Mouse (Mus musculus): ENCODE measurements at regions not wholly inside any gene's neighbourhood (a gene's known extent, or its start where the extent isn't known, plus 50 kb on each side); places are given as distances from the start of the nearest gene placed in this dataset.

- H3K4me1 ChIP-seq (ENCODE audit: control insufficient read depth, low read depth, low read length): no peaks in the 10 kb centered on the region
- no peak for ATAC-seq (ENCODE audit: low read depth)
Measured at GRCm38 (mm10) chr13:30067581-30068375, 68.5 kb upstream of the Mboat1 start.

GRCm38 (mm10) chr13:30065520-30065919 lies 70.8 kb upstream of the Mboat1 start:
- no peaks in the 10 kb centered on the region for H3K4me1 ChIP-seq (ENCODE audit: control insufficient read depth, low read depth, low read length)
- H3K27ac ChIP-seq (ENCODE audit: low read length): no peak overlapping the region
- no peaks in the 10 kb centered on the region for H3K9me3 ChIP-seq (replicated peaks; ENCODE audit: control insufficient read depth, low read length)
- no peak overlapping the region for H3K4me2 ChIP-seq (ENCODE audit: low read depth, low read length)
- ATAC-seq (ENCODE audit: low read depth): no peak
- no peaks in the 10 kb centered on the region for H3K36me3 ChIP-seq (ENCODE audit: control insufficient read depth, insufficient read depth)
- WGBS (ENCODE audit: insufficient replicate concordance): 53% methylated on average over 8 of the region's 8 CpGs
- H3K27me3 ChIP-seq (ENCODE audit: control insufficient read depth, insufficient read depth, low read depth, low read length): no peaks in the 10 kb centered on the region
- no peak overlapping the region for H3K9ac ChIP-seq (ENCODE audit: low read depth, low read length)
- no peak overlapping the region for H3K4me3 ChIP-seq (ENCODE audit: low read depth, low read length)

More at GRCm38 (mm10) chr13:30067581-30068375, 68.5 kb upstream of the Mboat1 start:
- no peak overlapping the region for H3K27ac ChIP-seq (ENCODE audit: low read length)
- H3K4me3 ChIP-seq (ENCODE audit: low read depth, low read length): no peak overlapping the region
- 51% methylated on average over 6 of the region's 6 CpGs for WGBS (ENCODE audit: insufficient replicate concordance)
- no peaks in the 10 kb centered on the region for H3K9me3 ChIP-seq (replicated peaks; ENCODE audit: control insufficient read depth, low read length)
- no peaks in the 10 kb centered on the region for H3K27me3 ChIP-seq (ENCODE audit: control insufficient read depth, insufficient read depth, low read depth, low read length)
- no peaks in the 10 kb centered on the region for H3K36me3 ChIP-seq (ENCODE audit: control insufficient read depth, insufficient read depth)
- H3K4me2 ChIP-seq (ENCODE audit: low read depth, low read length): no peak overlapping the region
- H3K9ac ChIP-seq (ENCODE audit: low read depth, low read length): no peak overlapping the region

GRCm38 (mm10) chr13:30063741-30064140 lies 72.5 kb upstream of the Mboat1 start:
- Histone ChIP-seq H3K9me3 (replicated peaks; ENCODE audit: control insufficient read depth, low read length) (no peaks in the 10 kb centered on the region), H3K27me3 (ENCODE audit: control insufficient read depth, insufficient read depth, low read depth, low read length) (no peaks in the 10 kb centered on the region), H3K36me3 (ENCODE audit: control insufficient read depth, insufficient read depth) (no peaks in the 10 kb centered on the region), H3K4me2 (ENCODE audit: low read depth, low read length) (no peak overlapping the region), H3K4me3 (ENCODE audit: low read depth, low read length) (no peak overlapping the region), H3K9ac (ENCODE audit: low read depth, low read length) (no peak overlapping the region), H3K27ac (ENCODE audit: low read length) (no peak overlapping the region), H3K4me1 (ENCODE audit: control insufficient read depth, low read depth, low read length) (no peaks in the 10 kb centered on the region)
- WGBS (ENCODE audit: insufficient replicate concordance): 64% methylated on average over 3 of the region's 3 CpGs
- ATAC-seq (ENCODE audit: low read depth): no peak

GRCm38 (mm10) chr13:30062285-30062684 lies 74.0 kb upstream of the Mboat1 start:
- Histone ChIP-seq H3K27ac (ENCODE audit: low read length) (no peak overlapping the region), H3K4me2 (ENCODE audit: low read depth, low read length) (no peak overlapping the region), H3K4me3 (ENCODE audit: low read depth, low read length) (no peak overlapping the region), H3K27me3 (ENCODE audit: control insufficient read depth, insufficient read depth, low read depth, low read length) (no peaks in the 10 kb centered on the region), H3K4me1 (ENCODE audit: control insufficient read depth, low read depth, low read length) (no peaks in the 10 kb centered on the region), H3K9me3 (replicated peaks; ENCODE audit: control insufficient read depth, low read length) (no peaks in the 10 kb centered on the region), H3K36me3 (ENCODE audit: control insufficient read depth, insufficient read depth) (no peaks in the 10 kb centered on the region), H3K9ac (ENCODE audit: low read depth, low read length) (no peak overlapping the region)
- 61% methylated on average over 4 of the region's 4 CpGs for WGBS (ENCODE audit: insufficient replicate concordance)
- ATAC-seq (ENCODE audit: low read depth): no peak

- no peak overlapping the region for H3K27ac ChIP-seq (ENCODE audit: low read length)
Measured at GRCm38 (mm10) chr13:30055141-30055645, 69.3 kb upstream of the E2f3 start.

GRCm38 (mm10) chr13:30051891-30052550 lies 66.2 kb upstream of the E2f3 start:
- no peak overlapping the region for H3K4me2 ChIP-seq (ENCODE audit: low read depth, low read length)
- WGBS (ENCODE audit: insufficient replicate concordance): 64% methylated on average over 16 of the region's 16 CpGs

More at GRCm38 (mm10) chr13:30055141-30055645, 69.3 kb upstream of the E2f3 start:
- Histone ChIP-seq H3K9me3 (replicated peaks; ENCODE audit: control insufficient read depth, low read length) (no peaks in the 10 kb centered on the region), H3K4me3 (ENCODE audit: low read depth, low read length) (no peak overlapping the region), H3K27me3 (ENCODE audit: control insufficient read depth, insufficient read depth, low read depth, low read length) (no peaks in the 10 kb centered on the region), H3K9ac (ENCODE audit: low read depth, low read length) (no peak overlapping the region), H3K4me1 (ENCODE audit: control insufficient read depth, low read depth, low read length) (no peaks in the 10 kb centered on the region), H3K36me3 (ENCODE audit: control insufficient read depth, insufficient read depth) (no peaks in the 10 kb centered on the region), H3K4me2 (ENCODE audit: low read depth, low read length) (no peak overlapping the region)
- WGBS (ENCODE audit: insufficient replicate concordance): 60% methylated on average over 3 of the region's 3 CpGs
- no peak for ATAC-seq (ENCODE audit: low read depth)

GRCm38 (mm10) chr13:30050745-30051508 lies 65.1 kb upstream of the E2f3 start:
- no peak for ATAC-seq (ENCODE audit: low read depth)
- Histone ChIP-seq H3K9ac (ENCODE audit: low read depth, low read length) (no peak overlapping the region), H3K4me2 (ENCODE audit: low read depth, low read length) (no peak overlapping the region), H3K9me3 (replicated peaks; ENCODE audit: control insufficient read depth, low read length) (no peaks in the 10 kb centered on the region), H3K4me3 (ENCODE audit: low read depth, low read length) (no peak overlapping the region), H3K27ac (ENCODE audit: low read length) (no peak overlapping the region), H3K27me3 (ENCODE audit: control insufficient read depth, insufficient read depth, low read depth, low read length) (no peaks in the 10 kb centered on the region), H3K36me3 (ENCODE audit: control insufficient read depth, insufficient read depth) (no peaks in the 10 kb centered on the region), H3K4me1 (ENCODE audit: control insufficient read depth, low read depth, low read length) (no peaks in the 10 kb centered on the region)
- WGBS (ENCODE audit: insufficient replicate concordance): 52% methylated on average over 9 of the region's 9 CpGs

More at GRCm38 (mm10) chr13:30051891-30052550, 66.2 kb upstream of the E2f3 start:
- Histone ChIP-seq H3K9ac (ENCODE audit: low read depth, low read length) (no peak overlapping the region), H3K27ac (ENCODE audit: low read length) (no peak overlapping the region), H3K4me1 (ENCODE audit: control insufficient read depth, low read depth, low read length) (no peaks in the 10 kb centered on the region), H3K9me3 (replicated peaks; ENCODE audit: control insufficient read depth, low read length) (no peaks in the 10 kb centered on the region), H3K27me3 (ENCODE audit: control insufficient read depth, insufficient read depth, low read depth, low read length) (no peaks in the 10 kb centered on the region), H3K36me3 (ENCODE audit: control insufficient read depth, insufficient read depth) (no peaks in the 10 kb centered on the region), H3K4me3 (ENCODE audit: low read depth, low read length) (no peak overlapping the region)
- ATAC-seq (ENCODE audit: low read depth): no peak

- Histone ChIP-seq H3K9ac (ENCODE audit: low read depth, low read length) (no peak overlapping the region), H3K4me1 (ENCODE audit: control insufficient read depth, low read depth, low read length) (no peaks in the 10 kb centered on the region), H3K36me3 (ENCODE audit: control insufficient read depth, insufficient read depth) (no peaks in the 10 kb centered on the region), H3K9me3 (replicated peaks; ENCODE audit: control insufficient read depth, low read length) (no peaks in the 10 kb centered on the region), H3K27ac (ENCODE audit: low read length) (no peak overlapping the region), H3K4me3 (ENCODE audit: low read depth, low read length) (no peak overlapping the region), H3K4me2 (ENCODE audit: low read depth, low read length) (no peak overlapping the region), H3K27me3 (ENCODE audit: control insufficient read depth, insufficient read depth, low read depth, low read length) (no peaks in the 10 kb centered on the region)
- 55% methylated on average over 11 of the region's 11 CpGs for WGBS (ENCODE audit: insufficient replicate concordance)
- no peak for ATAC-seq (ENCODE audit: low read depth)
Measured at GRCm38 (mm10) chr13:30048260-30048859, 62.5 kb upstream of the E2f3 start.
